Mouse (Mus musculus) small intestine, adult 2 months (tissue): ENCODE results near the gene Uvrag.

Experiments
- CTCF ChIP-seq: fragments of 200-500 bp; IDR thresholded peaks from 2 replicates; pipeline ENCODE4 v1.5.1; 2012; ENCODE audit warnings: low read depth, mild to moderate bottlenecking, control low read depth, inconsistent platforms, low read length, moderate library complexity, mixed read lengths; ENCODE audit not compliant: insufficient replicate concordance, insufficient read length; ENCODE audit errors: extremely low read depth
- POLR2A ChIP-seq: fragments of 200-500 bp; IDR thresholded peaks from 2 replicates; pipeline ENCODE4 v1.6.1; 2012; ENCODE audit warnings: low read depth, mild to moderate bottlenecking, control low read depth, inconsistent platforms, low read length, moderate library complexity

DNA sequence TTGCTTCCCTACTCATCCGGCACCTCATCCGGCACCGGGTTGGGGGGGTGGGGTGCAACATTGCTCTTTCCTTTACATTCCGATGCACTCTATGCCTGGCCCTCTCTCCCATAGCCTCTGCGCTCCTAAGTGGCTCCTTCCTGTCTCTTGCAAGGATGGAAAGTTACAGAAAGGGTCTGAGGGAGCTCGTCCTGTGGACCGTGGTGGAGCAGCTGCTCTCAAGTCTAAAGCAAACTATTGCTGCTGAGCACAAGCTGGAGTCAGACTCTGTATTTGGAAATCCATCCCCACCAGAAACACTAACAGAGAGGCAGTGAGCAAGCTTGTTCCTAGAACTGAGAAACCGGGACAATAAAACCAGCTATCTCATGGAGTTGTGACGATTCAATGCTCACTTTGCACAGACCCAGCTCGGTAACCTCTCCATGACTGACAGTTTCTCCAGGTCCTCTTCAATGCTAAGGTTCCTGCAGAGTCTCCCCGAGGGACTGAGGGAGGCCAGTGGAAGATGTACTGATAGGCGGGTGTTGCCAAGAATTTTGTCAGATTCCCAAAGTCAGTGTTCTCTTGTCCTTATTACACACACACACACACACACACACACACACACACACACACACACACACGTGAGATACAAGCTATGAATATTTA is 975 bp downstream of the Uvrag start:
- TF ChIP-seq CTCF (no peak), POLR2A (no peak)
